Mouse (Mus musculus) frontal cortex, adult (tissue): ENCODE results near the gene Gm6096.

Source experiments
- ATAC-seq: cut with Nextera tagmentation; 2 replicates; pipeline ENCODE4 v1.9.2; 2017; ENCODE audit warnings: mild to moderate bottlenecking, moderate library complexity, mixed read lengths; ENCODE audit not compliant: low TSS enrichment

Gm6096 gene

DNA sequence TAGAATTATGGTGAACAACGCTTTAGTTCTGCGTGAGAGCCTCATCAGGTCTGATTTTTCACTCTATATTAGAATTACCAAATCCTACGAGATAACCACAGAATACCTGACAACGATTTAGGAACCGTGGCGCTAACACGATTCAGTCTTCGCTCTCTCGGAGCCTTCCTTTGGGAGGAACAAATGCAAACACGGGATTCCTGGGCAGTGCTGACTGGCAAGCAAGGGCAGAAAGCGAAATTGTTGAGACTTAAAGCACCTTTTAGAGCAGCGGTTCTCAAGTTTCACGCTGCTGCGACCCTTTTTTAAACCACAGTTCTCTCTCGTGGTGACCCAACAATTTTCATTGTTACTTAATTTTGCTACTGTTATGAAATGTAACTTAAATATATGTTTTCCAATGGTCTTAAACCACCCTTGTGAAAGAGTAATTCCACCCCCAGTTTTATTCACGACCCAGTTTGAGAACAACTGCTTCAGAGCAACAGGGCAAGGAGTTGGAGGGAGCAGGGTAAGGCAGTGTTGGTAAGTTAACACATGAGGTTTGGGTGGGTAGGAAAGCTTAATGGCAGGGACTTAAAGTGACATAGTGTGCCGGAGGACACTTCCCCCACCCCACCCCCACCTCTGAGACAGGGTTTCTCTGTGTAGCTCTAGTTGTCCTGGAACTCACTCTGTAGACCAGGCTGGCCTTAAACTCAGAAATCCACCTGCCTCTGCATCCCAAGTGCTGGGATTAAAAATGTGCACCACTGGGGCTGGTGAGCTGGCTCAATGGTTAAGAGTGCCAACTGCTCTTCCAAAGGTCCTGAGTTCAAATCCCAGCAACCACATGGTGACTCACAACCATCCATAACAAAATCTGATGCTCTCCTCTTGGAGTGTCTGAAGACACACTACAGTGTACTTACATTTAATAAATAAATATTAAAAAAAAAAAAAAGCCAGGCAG is 16.0 kb upstream of the Gm6096 start:
- peak; percentile 13; the same call in 1 of the 2 replicates for ATAC-seq

DNA sequence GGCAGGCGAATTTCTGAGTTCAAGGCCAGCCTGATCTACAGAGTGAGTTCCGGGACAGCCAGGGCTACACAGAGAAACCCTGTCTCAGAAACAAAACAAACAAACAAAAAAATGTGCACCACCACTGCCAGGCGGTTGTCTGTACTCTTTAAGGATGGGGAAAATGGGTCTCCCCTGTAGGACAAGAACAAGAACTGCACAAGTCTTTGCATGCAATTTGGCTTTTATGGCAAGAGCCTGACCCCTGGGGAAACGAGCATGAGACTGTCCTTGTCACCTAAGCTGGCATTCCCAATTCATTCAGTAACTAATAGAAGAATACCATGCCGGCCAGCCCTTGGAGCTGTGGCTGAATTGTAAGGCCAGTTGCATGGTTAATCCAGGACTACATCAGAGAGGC is 15.2 kb upstream of the Gm6096 start:
- ATAC-seq, result no peak

DNA sequence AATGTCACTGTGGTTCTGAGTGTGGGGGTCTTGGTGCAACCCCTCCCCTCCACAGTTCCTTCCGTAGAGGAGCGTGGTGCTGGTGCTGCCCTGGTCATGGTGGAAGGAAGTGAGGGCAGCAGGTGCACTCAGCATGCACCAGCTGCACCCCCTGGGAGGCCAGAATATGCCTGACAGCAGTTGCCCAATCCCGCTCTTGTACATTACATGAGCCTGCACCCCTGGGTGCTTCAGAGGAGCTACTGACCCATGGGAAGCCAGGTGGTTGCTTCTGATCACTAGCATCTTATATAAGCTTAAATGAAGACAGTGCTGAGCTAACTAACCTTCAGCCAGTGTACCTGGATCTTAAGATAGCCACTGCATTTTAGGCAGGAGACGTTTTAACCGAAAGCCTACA is 12.8 kb upstream of the Gm6096 start:
- no peak for ATAC-seq

DNA sequence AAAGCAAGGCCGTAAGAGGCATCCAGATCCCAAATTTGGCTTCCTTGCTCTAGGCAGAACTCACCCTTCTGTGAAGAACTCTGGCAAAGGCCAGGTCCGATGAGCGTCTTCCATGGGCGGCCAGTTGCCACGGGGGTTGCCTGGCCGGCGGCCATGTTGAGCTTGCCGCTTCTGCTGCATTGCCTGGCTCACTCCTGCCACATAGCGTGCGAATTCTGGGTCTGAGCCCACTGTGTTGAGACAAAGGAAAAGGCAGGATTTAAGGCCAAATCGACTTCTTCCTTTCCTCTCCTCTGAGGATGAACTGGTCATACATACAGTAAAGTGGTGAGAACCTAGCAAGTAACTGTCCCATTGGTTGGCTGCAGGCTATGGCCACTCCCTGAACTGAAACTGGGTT is 8.7 kb upstream of the Gm6096 start:
- ATAC-seq, result no peak

DNA sequence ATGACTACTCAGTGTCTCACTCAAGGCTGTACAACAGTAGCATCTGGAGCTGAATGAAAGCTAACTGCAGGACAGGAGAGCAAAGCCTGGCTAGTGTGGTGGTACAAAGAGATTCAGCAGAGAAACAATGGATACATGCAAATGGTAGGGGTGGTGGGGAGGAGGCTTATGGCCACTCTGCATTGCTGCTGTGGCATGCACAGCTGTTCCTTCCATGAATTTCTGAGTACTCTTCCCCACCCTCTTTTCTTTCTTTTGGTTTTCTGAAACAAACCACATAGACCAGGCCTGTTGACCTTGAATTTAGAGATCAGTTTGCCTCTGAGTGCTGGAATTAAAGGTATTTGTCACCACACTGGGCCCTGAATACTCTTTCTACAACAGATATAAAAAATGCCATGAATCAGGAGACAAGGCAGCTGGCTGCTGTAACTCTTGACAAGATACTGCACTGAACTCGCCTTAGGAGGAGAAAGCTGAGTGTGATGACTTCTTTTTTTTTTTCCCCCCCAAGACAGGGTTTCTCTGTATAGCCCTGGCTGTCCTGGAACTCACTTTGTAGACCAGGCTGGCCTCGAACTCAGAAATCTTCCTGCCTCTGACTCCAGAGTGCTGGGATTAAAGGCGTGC is 3.9 kb upstream of the Gm6096 start:
- ATAC-seq, result no peak

DNA sequence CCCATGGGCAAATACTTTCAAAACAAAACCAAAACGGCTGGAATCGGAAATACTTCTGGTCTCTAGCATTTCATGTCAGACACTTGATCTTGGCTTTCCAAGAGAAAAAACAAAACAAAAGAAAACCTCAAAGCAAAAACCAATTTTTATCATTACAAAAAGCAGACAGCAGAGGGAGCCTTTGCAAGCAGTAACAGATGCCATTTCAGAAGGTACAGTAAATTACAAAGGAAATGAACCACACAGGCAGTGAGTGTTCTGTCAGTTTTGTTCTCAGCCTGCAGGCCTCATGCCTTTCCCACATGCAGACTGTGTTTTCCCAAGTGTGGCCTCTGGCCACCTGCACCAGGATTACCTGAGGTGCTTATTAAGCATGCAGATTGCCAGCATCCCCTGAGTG is 1.2 kb downstream of the Gm6096 start:
- ATAC-seq, result peak; percentile 62; the same call in 1 of the 2 replicates

DNA sequence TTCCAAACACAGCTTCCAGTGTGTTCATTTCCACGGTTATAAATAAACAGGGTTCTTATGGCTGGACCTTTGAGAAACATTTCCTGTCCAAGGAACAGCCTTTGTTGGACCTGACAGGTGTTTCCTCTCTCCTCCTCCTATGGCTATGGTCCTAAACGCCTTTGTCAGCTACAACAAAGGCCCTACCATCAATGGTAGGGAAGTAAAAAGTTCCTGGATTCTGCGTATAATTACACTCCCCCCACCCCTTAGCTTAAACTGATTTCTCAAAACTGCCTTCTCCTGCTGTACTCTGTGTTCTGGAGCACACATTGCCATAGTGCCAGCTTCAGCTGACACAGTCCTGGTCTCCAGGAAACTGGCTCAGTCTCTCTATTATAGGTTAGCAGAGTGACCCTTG is 4.3 kb downstream of the Gm6096 start:
- ATAC-seq, result no peak

DNA sequence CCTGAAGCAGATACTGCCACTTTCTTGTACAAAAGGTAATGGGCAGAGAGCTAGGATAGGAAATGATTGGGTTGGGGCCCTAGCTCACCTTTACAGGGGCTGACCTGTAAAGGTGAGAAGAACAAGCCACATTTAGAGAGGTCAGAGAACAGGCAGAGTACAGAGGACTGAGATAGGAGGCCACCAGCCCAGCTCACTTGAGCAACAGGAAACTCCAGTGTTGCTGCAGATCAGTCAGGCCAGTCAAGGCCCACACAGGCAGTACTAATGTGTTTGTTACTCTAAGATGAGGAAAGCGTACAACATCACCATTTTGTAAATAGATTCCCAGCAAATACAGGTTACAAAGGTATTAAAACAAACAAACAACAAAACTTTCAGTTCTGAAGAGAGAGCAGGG is 5.1 kb downstream of the Gm6096 start:
- ATAC-seq, result no peak

DNA sequence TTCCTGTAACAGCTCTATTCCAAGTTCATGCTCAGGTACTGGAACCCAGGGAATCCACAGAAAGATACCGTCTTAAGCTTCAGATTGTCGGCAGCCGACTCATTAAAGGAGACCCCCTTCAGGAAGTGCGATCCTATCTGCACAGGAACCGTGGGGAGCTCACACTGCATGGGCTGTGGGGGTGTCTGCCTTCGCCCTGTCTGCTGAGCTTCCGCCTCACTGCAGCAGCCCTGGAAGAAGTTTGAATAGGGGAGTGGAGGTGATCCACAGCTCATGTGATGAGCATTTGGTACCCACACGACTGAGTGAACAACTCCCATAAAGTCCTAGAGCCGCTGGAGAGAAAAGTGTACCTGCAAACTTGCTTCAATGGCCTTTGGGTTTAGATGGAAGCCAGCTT is 6.4 kb downstream of the Gm6096 start:
- peak; percentile 59; the same call in 1 of the 2 replicates for ATAC-seq

DNA sequence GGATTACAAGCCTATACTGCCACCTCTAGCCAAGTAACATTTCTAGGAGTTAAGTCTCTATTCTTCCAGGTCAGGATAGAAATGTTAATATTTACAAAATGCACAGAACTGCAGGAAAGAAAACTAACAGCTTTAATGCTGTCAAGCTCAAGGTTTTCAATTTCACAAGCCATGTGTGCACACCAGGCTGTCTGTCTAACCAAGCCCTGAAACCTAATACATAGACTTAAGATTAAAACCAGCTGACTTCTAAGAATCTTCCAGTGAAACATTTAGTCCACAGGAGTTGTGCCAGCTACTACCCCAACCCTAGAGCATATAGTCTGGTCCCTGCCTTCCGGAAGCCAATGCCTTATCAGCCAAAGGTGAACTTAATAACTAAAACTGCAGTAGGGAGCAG is 7.6 kb downstream of the Gm6096 start:
- ATAC-seq, result no peak

DNA sequence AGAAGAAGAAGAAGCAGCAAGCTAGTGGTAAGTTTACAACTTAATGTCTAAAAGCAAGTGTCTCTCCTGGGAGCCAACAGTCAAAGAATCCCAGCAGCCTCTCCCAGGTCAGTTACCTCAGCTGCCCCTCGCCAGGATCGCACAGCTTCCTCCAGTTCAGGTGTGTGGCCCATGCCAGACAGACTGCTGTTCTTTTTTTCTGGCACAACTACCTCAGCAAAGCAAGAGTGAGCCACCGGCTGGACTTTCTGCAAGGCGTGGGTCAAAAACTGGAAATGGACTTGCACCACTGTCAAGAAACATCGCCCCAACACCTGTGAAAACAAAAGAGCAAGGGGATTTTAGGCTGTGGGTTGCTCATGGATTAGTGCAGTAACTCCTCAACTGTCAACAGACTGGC is 12.6 kb downstream of the Gm6096 start:
- no peak for ATAC-seq

DNA sequence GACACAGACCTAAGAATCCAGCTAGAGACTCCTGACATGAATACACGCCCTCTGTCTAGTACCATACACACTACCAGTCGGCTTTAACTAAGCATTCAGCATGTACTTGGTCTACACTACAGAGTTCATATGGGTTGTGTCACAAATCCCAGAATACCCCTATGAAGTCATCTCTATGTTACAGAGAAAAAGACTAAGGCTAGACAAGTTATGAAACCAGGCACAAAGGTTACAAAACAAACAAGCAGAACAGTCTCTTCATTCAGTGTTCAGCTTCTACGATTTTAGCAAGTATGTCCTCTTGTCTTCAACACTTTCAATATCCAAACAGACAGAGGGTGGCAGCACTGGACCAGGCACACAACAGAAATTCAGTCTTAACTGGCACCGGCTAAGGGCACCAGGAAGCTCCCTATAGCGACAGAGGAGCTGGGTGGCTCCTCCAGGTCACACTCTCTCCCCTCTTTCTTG is 15.1 kb downstream of the Gm6096 start:
- ATAC-seq, result peak; percentile 93

DNA sequence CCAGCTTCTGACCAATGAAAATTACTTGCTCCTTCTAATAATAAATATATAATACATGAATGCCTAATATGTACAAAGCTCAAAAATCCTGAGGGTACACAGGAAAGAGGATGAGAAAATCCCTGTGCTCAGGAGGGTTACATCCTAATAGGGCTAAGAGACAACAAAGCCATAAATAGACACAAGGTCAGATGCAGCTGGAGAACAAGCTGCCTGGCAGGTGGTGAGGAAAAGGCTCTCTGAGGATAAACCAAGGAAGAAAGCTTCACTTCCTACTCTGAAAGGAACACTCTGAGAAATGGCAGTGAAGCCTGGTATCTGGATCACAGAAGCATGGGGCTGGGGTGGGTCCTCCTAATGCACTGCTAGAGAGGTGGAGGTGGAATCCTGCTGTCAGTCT is 15.6 kb downstream of the Gm6096 start:
- no peak for ATAC-seq

DNA sequence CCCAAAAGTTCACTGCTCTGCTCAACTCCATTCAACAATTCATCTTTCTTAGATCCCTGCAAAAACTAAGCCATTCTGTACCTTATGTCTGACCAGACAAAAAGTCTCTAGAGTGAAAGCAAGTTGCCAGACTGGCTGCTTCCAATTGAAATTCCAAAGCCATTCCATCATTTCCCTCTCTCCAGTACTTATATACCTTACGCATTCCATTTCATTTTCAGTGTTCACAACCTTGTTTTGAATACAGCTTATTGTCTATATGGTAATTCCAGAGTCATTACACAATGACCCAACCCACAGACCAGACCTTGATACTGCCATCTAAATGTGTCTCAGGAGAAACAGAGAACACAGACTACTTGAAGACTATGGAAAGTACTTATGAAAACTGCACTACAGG is 17.6 kb downstream of the Gm6096 start:
- no peak for ATAC-seq

DNA sequence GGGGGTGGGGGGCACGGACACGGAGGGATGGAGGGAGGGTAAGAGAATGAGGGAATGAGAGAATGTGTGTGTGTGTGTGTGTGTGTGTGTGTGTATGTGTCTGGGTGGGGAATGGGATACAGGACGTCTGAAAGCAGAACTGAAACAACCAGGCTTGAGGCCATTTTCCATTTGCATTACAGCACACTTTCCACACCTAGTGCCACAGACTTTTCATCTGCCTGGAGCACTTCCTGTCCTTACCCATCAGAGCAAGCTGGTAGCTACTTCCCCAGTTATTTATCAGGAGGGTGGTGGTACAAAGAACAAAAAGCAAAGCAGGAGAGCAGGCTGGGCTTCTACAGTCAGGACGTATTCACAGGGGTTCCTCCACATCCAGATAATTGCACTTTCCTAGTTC is 21.6 kb downstream of the Gm6096 start:
- no peak for ATAC-seq

DNA sequence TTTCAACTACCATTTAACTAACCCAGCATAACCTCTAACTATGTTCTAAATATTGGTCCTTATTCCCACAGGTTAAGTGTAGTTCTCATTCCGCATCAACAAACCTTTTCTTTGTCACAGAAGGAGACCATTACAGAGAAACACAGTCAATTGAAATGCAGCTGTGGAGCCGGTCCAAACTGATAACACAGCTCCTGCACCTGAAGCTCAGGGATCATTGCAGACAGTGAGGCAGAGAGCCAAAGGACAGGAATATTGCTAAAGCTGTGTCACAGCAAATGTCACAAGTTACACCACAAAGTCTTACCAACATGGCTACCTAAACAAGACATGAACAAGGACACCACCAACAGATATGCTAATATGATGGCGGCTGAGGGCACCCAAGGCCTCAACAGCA is 25.2 kb downstream of the Gm6096 start:
- no peak for ATAC-seq

DNA sequence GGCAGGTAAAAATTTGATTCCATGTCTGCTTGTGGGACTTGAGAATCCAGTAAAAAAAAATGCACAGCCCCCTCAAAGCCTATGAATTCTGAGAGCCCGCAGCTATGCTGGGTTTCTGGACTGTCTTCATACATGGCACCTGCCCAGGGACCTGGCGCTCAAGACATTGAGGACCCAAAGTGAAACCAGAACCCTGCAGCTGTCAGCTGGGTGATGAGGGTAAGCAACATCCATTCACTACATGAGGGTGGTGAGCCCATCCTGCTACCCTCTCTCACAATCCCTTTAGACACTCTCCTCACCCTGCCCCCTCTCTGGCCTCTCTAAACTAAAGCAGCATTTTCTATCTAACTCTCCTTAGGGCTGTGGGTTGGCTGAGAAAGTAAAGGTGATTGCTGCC is 26.8 kb downstream of the Gm6096 start:
- ATAC-seq, result no peak

DNA sequence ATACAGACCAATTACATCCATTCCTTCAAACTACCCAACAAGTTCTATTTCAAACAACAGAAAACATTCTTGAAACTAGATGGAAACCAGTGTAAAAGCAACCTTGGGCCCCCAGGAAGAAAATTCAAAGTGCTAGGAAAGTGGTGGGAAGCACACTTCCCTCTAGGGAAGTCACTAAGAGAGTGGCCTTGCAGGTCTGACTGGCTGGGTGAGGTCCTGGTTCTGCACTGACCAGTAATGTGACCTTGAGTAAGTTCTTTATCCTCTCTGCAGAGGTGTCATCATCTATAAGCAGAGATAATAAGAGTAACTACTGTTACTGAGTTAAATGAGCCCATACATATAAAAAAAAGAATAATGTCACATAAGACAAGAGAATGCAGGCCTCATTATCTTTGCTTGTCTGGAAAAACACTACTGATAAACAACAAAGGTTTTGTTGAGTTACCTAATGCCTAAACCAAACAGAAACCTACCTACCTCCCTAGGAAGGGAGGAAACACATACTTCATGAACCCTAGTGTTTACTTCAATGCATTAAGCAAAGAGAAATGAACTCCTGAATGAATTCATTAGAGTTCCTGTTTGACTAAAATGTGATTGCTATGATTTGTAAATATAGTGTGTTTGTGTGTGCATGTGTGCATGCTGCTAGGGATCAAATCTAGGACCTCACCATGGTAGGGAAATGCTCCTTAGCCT is 39.8 kb downstream of the Gm6096 start:
- no peak for ATAC-seq

DNA sequence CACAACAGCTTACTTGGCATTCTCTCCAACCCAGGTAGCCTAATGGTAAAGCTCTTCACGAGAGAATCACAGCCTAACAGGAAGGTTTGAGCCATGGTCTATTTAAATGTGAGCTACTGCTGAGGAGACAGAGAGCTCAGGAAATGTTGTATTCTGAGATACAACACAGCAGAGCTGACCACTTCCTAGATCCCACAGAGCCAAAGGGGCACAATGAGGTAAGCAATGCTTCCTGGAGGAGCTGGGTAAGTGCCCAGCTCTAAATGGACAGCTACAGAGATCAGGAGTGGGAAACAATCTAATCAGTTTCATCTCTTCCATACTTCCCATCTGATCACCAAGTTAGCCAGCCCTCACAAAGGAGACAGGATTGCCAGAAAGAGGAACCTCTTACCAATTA is 40.4 kb downstream of the Gm6096 start:
- ATAC-seq, result no peak

DNA sequence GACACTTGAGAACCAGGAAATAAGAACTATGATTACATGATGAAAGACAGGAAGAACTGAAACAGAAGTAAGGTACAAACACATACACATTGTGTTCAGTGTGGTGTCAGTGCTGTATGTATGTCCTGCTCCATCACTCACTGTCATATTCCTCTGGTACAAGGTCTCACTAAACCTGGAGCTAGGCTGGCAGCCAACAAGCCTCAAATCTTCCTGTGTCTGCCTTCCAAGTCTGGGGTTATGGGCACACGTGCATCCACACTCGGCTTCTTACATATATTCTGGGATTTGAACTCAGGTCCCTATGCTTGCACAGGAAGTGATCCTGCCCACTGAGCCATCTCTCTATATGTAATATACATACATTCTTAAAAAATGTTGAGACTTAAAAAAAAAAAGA is 41.8 kb downstream of the Gm6096 start:
- ATAC-seq, result no peak

DNA sequence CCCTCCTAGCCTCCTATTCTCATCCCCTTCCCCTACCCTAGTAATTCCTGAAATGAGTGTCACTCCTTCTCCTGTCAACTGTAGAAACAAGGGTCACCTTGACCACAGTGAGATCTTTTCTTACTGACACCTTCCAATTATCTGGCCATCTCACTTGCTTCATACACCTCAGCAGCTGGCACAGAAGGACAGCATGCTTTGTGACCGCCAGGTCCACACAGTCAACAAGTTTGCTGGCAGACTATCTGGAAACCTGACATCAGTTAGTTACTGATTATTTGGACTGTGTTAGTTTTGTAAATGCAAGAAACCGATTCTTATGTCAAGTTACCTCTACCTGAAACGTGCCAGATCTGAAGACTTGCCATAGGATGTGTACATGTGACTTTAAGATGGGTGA is 45.3 kb downstream of the Gm6096 start:
- no peak for ATAC-seq

DNA sequence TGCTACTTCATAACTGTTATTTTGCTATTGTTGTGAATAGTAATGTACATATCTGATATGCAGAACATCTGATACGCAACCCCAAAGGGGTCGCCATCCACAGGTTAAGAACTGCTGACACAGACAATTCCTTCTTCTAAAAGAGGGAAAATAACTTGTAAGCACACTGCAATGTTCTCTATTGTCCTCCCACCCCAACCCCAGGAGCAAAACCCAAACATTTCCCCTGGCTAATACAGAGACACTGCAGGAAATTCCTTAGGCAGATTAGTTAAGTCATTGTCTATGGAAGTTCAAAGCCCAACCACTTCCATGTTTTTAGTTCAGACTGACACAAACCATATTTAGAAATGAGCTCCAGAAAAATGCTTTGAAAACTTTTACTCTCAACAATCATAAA is 48.0 kb downstream of the Gm6096 start:
- ATAC-seq, result no peak
